ENCODE assay signal across 8 mouse cellular contexts in the genomic region with DNA sequence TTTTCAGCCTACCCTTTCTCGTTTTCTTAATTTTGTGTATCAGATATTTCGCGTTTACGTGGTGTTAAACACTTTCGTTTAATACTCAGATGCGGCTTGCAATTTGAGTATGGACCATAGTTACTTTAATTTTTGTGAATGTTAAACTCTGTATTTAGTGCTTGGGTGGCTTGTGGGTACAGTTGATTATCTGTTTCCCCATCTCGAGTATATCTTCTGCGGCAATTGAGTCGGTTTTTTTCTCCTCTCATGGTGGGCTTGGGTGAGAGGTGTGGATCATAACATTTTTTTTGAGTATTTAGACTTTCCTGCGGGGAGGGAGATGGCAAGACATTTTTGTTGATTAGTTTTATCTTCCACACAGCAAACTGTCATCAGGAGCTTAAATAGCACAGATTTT. TPM values are rescaled to one million over a fixed set of nuclear protein-coding genes. Genes with fewer than 3 reads are reported as not detected.
A peak's percentile ranks its signal among the peaks of the same experiment; 100 is the strongest.
DNase-seq lines count a peak whose midpoint lies in the region; ATAC-seq and TF ChIP-seq lines count a peak whose summit lies in the region.

No protein-coding gene starts in this region.

- no peak for TF ChIP-seq EP300 in stomach, postnatal 0 days (optimal IDR thresholded peaks at IDR 0.05)

- no peak for TF ChIP-seq CTCF in cerebellum, adult 2 months (IDR thresholded peaks at IDR 0.05; ENCODE audit: borderline replicate concordance, insufficient read depth, low read depth, low read length)
- no peak for TF ChIP-seq CTCF in stomach, postnatal 0 days (IDR thresholded peaks at IDR 0.05; ENCODE audit: low read depth)

- no peaks in the 10 kb centered on the region for H3K9me3 ChIP-seq in neural tube, embryonic 11.5 days (ENCODE audit: control insufficient read depth, low read length)
- no peaks in the 10 kb centered on the region for H3K9me3 ChIP-seq in liver, embryonic 11.5 days (ENCODE audit: control insufficient read depth, low read length)
- no peaks in the 10 kb centered on the region for H3K9me3 ChIP-seq in stomach, postnatal 0 days (ENCODE audit: control insufficient read depth, low read length)

- peak overlapping the region; percentile 95 for H3K4me3 ChIP-seq in cerebellum, adult 2 months (replicated peaks; ENCODE audit: insufficient read depth, low read depth, low read length)
- H3K4me3 ChIP-seq in neural tube, embryonic 11.5 days (ENCODE audit: low read depth, low read length): peak overlapping the region; percentile 73
- H3K4me3 ChIP-seq in liver, embryonic 11.5 days (ENCODE audit: low read depth, low read length): peak overlapping the region; percentile 100
- peak overlapping the region; percentile 95 for H3K4me3 ChIP-seq in stomach, postnatal 0 days (ENCODE audit: low read depth, low read length)

- no peak for TF ChIP-seq POLR2A in cerebellum, adult 2 months (IDR thresholded peaks at IDR 0.05; ENCODE audit: borderline replicate concordance, insufficient read depth, low read length)

- H3K4me1 ChIP-seq in cerebellum, adult 2 months (ENCODE audit: control insufficient read depth, insufficient read depth, low read length): no peaks in the 10 kb centered on the region; the same call in 1 of the 2 replicates
- peaks cover 16% of the 10 kb centered on the region for H3K4me1 ChIP-seq in neural tube, embryonic 11.5 days (ENCODE audit: control insufficient read depth, insufficient read depth, low read length)
- H3K4me1 ChIP-seq in liver, embryonic 11.5 days (replicated peaks; ENCODE audit: control insufficient read depth, insufficient read depth, low read length): peaks cover 17% of the 10 kb centered on the region
- H3K4me1 ChIP-seq in stomach, postnatal 0 days (replicated peaks; ENCODE audit: control insufficient read depth, insufficient read depth): peaks cover 3% of the 10 kb centered on the region; the same call in 1 of the 2 replicates

- no peak overlapping the region for H3K27ac ChIP-seq in cerebellum, adult 2 months (ENCODE audit: insufficient read depth, low read length)
- H3K27ac ChIP-seq in neural tube, embryonic 11.5 days (ENCODE audit: low read depth, low read length): no peak overlapping the region
- no peak overlapping the region for H3K27ac ChIP-seq in liver, embryonic 11.5 days (ENCODE audit: low read depth, low read length)
- H3K27ac ChIP-seq in stomach, postnatal 0 days (replicated peaks): peak overlapping the region; percentile 99

- DNase-seq in cerebellum, adult 2 months: no peak
- no peak for DNase-seq in cerebellum, adult 9-11 months
- DNase-seq in neural tube, embryonic 11.5 days (ENCODE audit: low spot score): no peak
- no peak for DNase-seq in neural tube, embryonic 10.5 days (ENCODE audit: extremely low spot score, low spot score)
- no peak for DNase-seq in liver, embryonic 11.5 days (ENCODE audit: low spot score)
- no peak for DNase-seq in stomach, postnatal 0 days (ENCODE audit: low spot score)
- no peak for DNase-seq in B cell, adult 2 months
- DNase-seq in adrenal gland, postnatal 25 days: no peak

- ATAC-seq in neural tube, embryonic 11.5 days (ENCODE audit: insufficient read depth, low FRiP score, low TSS enrichment): no peak
- ATAC-seq in liver, embryonic 11.5 days (replicated peaks; ENCODE audit: low FRiP score): no peak
- ATAC-seq in stomach, postnatal 0 days (ENCODE audit: low FRiP score, low TSS enrichment): no peak

- H3K27me3 ChIP-seq in cerebellum, adult 2 months (ENCODE audit: control insufficient read depth, insufficient read depth, low read length): no peaks in the 10 kb centered on the region
- no peaks in the 10 kb centered on the region for H3K27me3 ChIP-seq in neural tube, embryonic 11.5 days (ENCODE audit: control insufficient read depth, insufficient read depth, low read length)
- no peaks in the 10 kb centered on the region for H3K27me3 ChIP-seq in liver, embryonic 11.5 days (replicated peaks; ENCODE audit: control insufficient read depth, insufficient read depth, low read length)
- no peaks in the 10 kb centered on the region for H3K27me3 ChIP-seq in stomach, postnatal 0 days (ENCODE audit: control insufficient read depth, insufficient read depth, low read length)

- H3K36me3 ChIP-seq in neural tube, embryonic 11.5 days (ENCODE audit: control insufficient read depth, insufficient read depth, low read length): no peaks in the 10 kb centered on the region
- peaks cover 12% of the 10 kb centered on the region for H3K36me3 ChIP-seq in liver, embryonic 11.5 days (ENCODE audit: control insufficient read depth, insufficient read depth, low read length)
- H3K36me3 ChIP-seq in stomach, postnatal 0 days (ENCODE audit: control insufficient read depth, insufficient read depth, low read length): peaks cover 3% of the 10 kb centered on the region; the same call in 1 of the 2 replicates

- H3K4me2 ChIP-seq in neural tube, embryonic 11.5 days (ENCODE audit: low read depth): peak overlapping the region; percentile 87
- H3K4me2 ChIP-seq in liver, embryonic 11.5 days: peak overlapping the region; percentile 88
- H3K4me2 ChIP-seq in stomach, postnatal 0 days (replicated peaks; ENCODE audit: low read depth): peak overlapping the region; percentile 76

- WGBS in cerebellum, adult 2 months: 30% methylated on average over 10 of the region's 10 CpGs
- 41% methylated on average over 10 of the region's 10 CpGs for WGBS in neural tube, embryonic 11.5 days
- 29% methylated on average over 10 of the region's 10 CpGs for WGBS in liver, embryonic 11.5 days
- 23% methylated on average over 10 of the region's 10 CpGs for WGBS in stomach, postnatal 0 days

- peak overlapping the region; percentile 97 for H3K9ac ChIP-seq in neural tube, embryonic 11.5 days (ENCODE audit: low read length)
- H3K9ac ChIP-seq in liver, embryonic 11.5 days (ENCODE audit: low read depth, low read length): peak overlapping the region; percentile 100
- peak overlapping the region; percentile 82 for H3K9ac ChIP-seq in stomach, postnatal 0 days (ENCODE audit: low read length)

RNA-seq across cellular contexts. Expression of a gene that starts 1.4 kb away (rescaled TPM):
- polyA plus RNA-seq in cerebellum, adult 2 months (2012; rRNA removed): 361 and 389 TPM in 2 replicates
- 917 and 938 TPM in 2 replicates for polyA plus RNA-seq in neural tube, embryonic 11.5 days (2014; fragmentation: Nextera tagmentation; extraction: Ambion mirVana)
- polyA plus RNA-seq in liver, embryonic 11.5 days (2014; fragmentation: Nextera tagmentation; extraction: Ambion mirVana): 931 and 939 TPM in 2 replicates
- 403 and 419 TPM in 2 replicates for polyA plus RNA-seq in stomach, postnatal 0 days (2015; fragmentation: Nextera tagmentation; extraction: Ambion mirVana)
- 254 and 258 TPM in 2 replicates for total RNA-seq in adrenal gland, postnatal 25 days (2021)

RNA-seq across cellular contexts. Expression of a gene that starts 2.0 kb away (rescaled TPM):
- polyA plus RNA-seq in cerebellum, adult 2 months (2012; rRNA removed): 33.0 and 34.2 TPM in 2 replicates
- polyA plus RNA-seq in neural tube, embryonic 11.5 days (2014; fragmentation: Nextera tagmentation; extraction: Ambion mirVana): 33.2 and 41.1 TPM in 2 replicates
- polyA plus RNA-seq in liver, embryonic 11.5 days (2014; fragmentation: Nextera tagmentation; extraction: Ambion mirVana): 21.4 and 23.9 TPM in 2 replicates
- 31.5 and 34.6 TPM in 2 replicates for polyA plus RNA-seq in stomach, postnatal 0 days (2015; fragmentation: Nextera tagmentation; extraction: Ambion mirVana)
- 39.6 and 41.7 TPM in 2 replicates for total RNA-seq in adrenal gland, postnatal 25 days (2021)

RNA-seq across cellular contexts. Expression of a gene that starts 11.0 kb away (rescaled TPM):
- 33.0 and 34.8 TPM in 2 replicates for polyA plus RNA-seq in cerebellum, adult 2 months (2012; rRNA removed)
- polyA plus RNA-seq in neural tube, embryonic 11.5 days (2014; fragmentation: Nextera tagmentation; extraction: Ambion mirVana): 86.0 and 88.4 TPM in 2 replicates
- 93.1 and 102 TPM in 2 replicates for polyA plus RNA-seq in liver, embryonic 11.5 days (2014; fragmentation: Nextera tagmentation; extraction: Ambion mirVana)
- 31.8 and 33.2 TPM in 2 replicates for polyA plus RNA-seq in stomach, postnatal 0 days (2015; fragmentation: Nextera tagmentation; extraction: Ambion mirVana)
- 28.4 and 38.5 TPM in 2 replicates for total RNA-seq in adrenal gland, postnatal 25 days (2021)

RNA-seq across cellular contexts. Expression of a gene that starts 11.2 kb away (rescaled TPM):
- 27.3 and 27.8 TPM in 2 replicates for polyA plus RNA-seq in cerebellum, adult 2 months (2012; rRNA removed)
- 61.2 and 63.6 TPM in 2 replicates for polyA plus RNA-seq in neural tube, embryonic 11.5 days (2014; fragmentation: Nextera tagmentation; extraction: Ambion mirVana)
- 65.1 and 73.9 TPM in 2 replicates for polyA plus RNA-seq in liver, embryonic 11.5 days (2014; fragmentation: Nextera tagmentation; extraction: Ambion mirVana)
- 40.6 and 44.5 TPM in 2 replicates for polyA plus RNA-seq in stomach, postnatal 0 days (2015; fragmentation: Nextera tagmentation; extraction: Ambion mirVana)
- total RNA-seq in adrenal gland, postnatal 25 days (2021): 21.7 and 29.6 TPM in 2 replicates

RNA-seq across cellular contexts. Expression of a gene that starts 26.4 kb away (rescaled TPM):
- polyA plus RNA-seq in cerebellum, adult 2 months (2012; rRNA removed): 18.1 and 20.9 TPM in 2 replicates
- 46.0 and 51.1 TPM in 2 replicates for polyA plus RNA-seq in neural tube, embryonic 11.5 days (2014; fragmentation: Nextera tagmentation; extraction: Ambion mirVana)
- 8.4 and 9.3 TPM in 2 replicates for polyA plus RNA-seq in liver, embryonic 11.5 days (2014; fragmentation: Nextera tagmentation; extraction: Ambion mirVana)
- 15.9 and 18.4 TPM in 2 replicates for polyA plus RNA-seq in stomach, postnatal 0 days (2015; fragmentation: Nextera tagmentation; extraction: Ambion mirVana)
- 26.0 and 44.7 TPM in 2 replicates for total RNA-seq in adrenal gland, postnatal 25 days (2021)
